Mouse (Mus musculus): Measurements from ENCODE around the gene Mrpl42. TPM values are rescaled to one million over a fixed set of nuclear protein-coding genes. Genes with fewer than 3 reads are reported as not detected.

Mrpl42 gene
- polyA plus RNA-seq, 1 experiment from 2014 or later = 350 TPM

- Histone ChIP-seq H3K9ac (no peak overlapping the region), H3K27ac (no peak overlapping the region), H3K27me3 (replicated peaks) (no peaks in the 10 kb centered on the region), H3K4me2 (no peak overlapping the region), H3K36me3 (no peaks in the 10 kb centered on the region), H3K4me1 (no peaks in the 10 kb centered on the region), H3K4me3 (replicated peaks) (no peak overlapping the region), H3K9me3 (no peaks in the 10 kb centered on the region)
- ATAC-seq (ENCODE audit: insufficient read depth, low FRiP score, low read depth) = no peak
- 83% methylated on average over 11 of the region's 11 CpGs for WGBS
Observed at GRCm38 (mm10) chr10:95471889-95472547, 29.7 kb downstream of the Mrpl42 start.

DNA sequence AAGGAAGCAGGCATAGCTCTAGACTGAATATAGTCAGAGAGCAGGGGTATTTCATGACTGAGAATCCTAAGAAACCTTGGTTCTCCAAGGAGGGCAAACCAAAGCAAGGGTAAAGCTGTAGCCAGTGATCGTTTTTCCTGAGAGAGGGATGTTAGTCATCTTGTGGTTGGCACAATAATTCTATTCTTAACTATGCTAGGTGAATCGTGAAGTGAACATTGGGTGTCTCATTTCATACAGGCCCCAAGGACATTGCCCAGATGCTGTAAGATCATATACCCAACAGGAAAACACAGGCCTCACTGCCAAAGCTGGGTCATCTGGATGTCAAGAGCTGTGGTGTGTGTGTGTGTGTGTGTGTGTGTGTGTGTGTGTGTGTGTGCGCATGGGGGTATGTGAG, 30.6 kb downstream of the Mrpl42 start:
- WGBS = 77% methylated on average over 3 of the region's 3 CpGs
- Histone ChIP-seq H3K4me3 (replicated peaks) (no peak overlapping the region), H3K27me3 (replicated peaks) (no peaks in the 10 kb centered on the region), H3K4me1 (no peaks in the 10 kb centered on the region), H3K4me2 (no peak overlapping the region), H3K36me3 (no peaks in the 10 kb centered on the region), H3K9ac (no peak overlapping the region), H3K27ac (no peak overlapping the region), H3K9me3 (no peaks in the 10 kb centered on the region)
- no peak for ATAC-seq (ENCODE audit: insufficient read depth, low FRiP score, low read depth)

DNA sequence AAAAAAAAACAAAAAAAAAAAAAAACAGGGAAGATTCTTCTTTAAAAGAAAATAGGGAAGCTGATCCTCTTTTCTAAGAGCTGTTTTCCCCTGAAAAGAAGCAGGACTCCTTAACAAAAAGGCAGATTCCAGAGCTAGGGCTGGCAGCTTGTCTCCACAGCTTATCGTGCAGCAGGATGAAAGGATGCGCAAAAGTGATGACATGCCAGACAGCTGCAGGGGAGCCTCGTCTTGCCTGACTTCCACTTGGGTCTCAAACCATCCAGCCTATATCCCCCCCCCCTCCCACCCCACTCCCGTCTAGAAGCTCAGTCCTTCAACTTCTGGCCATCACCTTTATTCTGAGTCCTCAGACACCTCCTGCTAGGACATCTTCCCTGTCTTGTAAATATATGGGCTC, 32.8 kb downstream of the Mrpl42 start:
- Histone ChIP-seq H3K4me1 (no peaks in the 10 kb centered on the region), H3K36me3 (no peaks in the 10 kb centered on the region), H3K27ac (no peak overlapping the region), H3K9ac (no peak overlapping the region), H3K4me2 (no peak overlapping the region), H3K27me3 (replicated peaks) (no peaks in the 10 kb centered on the region), H3K9me3 (no peaks in the 10 kb centered on the region), H3K4me3 (replicated peaks) (no peak overlapping the region)
- no peak for ATAC-seq (ENCODE audit: insufficient read depth, low FRiP score, low read depth)
- WGBS = 62% methylated on average over 4 of the region's 4 CpGs

DNA sequence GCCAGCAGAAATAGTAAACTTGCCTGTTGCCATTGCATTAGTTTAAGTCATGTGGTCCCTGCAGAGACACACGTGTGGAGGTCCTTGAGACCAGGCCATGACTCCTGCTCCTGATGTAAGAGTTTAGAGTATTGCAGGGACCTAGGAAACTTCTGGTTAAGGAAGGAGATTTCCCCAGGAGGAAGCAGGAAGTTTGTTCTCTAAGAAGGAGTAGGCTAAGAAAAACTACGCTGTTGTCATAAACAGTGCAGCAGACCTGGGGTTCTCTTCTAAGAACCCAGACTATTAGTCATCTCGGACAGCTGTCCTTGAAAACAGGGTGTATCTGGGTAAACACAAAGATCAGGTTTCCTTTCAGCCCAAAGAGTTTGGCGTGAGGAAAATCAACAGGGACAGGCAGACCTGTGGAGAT, 36.2 kb downstream of the Mrpl42 start:
- Histone ChIP-seq H3K9ac (no peak overlapping the region), H3K27ac (no peak overlapping the region), H3K27me3 (replicated peaks) (no peaks in the 10 kb centered on the region), H3K4me1 (no peaks in the 10 kb centered on the region), H3K9me3 (no peaks in the 10 kb centered on the region), H3K4me3 (replicated peaks) (no peak overlapping the region), H3K36me3 (no peaks in the 10 kb centered on the region), H3K4me2 (no peak overlapping the region)
- 19% methylated on average over 4 of the region's 4 CpGs for WGBS
- no peak for ATAC-seq (ENCODE audit: insufficient read depth, low FRiP score, low read depth)

GRCm38 (mm10) chr10:95464527-95464926, 37.2 kb downstream of the Mrpl42 start:
- no peaks in the 10 kb centered on the region for H3K27me3 ChIP-seq (replicated peaks)
- no peak overlapping the region for H3K4me2 ChIP-seq
- H3K9ac ChIP-seq = no peak overlapping the region
- 70% methylated on average over 6 of the region's 6 CpGs for WGBS
- no peaks in the 10 kb centered on the region for H3K36me3 ChIP-seq
- no peak for ATAC-seq (ENCODE audit: insufficient read depth, low FRiP score, low read depth)
- H3K4me1 ChIP-seq = no peaks in the 10 kb centered on the region
- H3K27ac ChIP-seq = no peak overlapping the region
- no peaks in the 10 kb centered on the region for H3K9me3 ChIP-seq
- no peak overlapping the region for H3K4me3 ChIP-seq (replicated peaks)

DNA sequence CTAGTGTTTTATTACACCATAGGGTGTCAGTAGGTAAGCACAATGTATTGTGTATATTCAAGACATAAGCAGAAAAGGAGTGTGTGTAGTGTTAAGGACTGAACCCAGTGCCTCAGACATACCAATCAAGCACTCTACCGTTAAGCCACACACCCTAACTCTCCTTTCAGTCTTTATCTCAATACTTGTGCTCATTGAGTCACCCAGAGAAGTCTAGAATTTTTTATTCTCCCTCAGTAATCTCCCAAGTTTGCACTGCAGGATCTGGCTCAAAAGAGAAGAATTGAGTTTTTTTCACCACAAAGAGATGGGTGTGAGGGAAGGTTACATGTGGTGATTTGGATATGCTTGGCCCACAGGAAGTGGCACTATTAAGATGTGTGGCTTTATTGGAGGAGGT, 39.5 kb downstream of the Mrpl42 start:
- no peaks in the 10 kb centered on the region for H3K4me1 ChIP-seq
- no peak for ATAC-seq (ENCODE audit: insufficient read depth, low FRiP score, low read depth)
- 52% methylated on average over 1 of the region's 1 CpGs for WGBS

GRCm38 (mm10) chr10:95461053-95461553, 40.6 kb downstream of the Mrpl42 start:
- H3K4me1 ChIP-seq = no peaks in the 10 kb centered on the region
- no peaks in the 10 kb centered on the region for H3K36me3 ChIP-seq
- H3K27me3 ChIP-seq (replicated peaks) = no peaks in the 10 kb centered on the region
- no peak overlapping the region for H3K27ac ChIP-seq
- H3K9ac ChIP-seq = no peak overlapping the region
- WGBS = 47% methylated on average over 4 of the region's 4 CpGs
- ATAC-seq (ENCODE audit: insufficient read depth, low FRiP score, low read depth) = no peak
- no peaks in the 10 kb centered on the region for H3K9me3 ChIP-seq
- H3K4me2 ChIP-seq = no peak overlapping the region
- H3K4me3 ChIP-seq (replicated peaks) = no peak overlapping the region

More for the DNA sequence above, 39.5 kb downstream of the Mrpl42 start:
- Histone ChIP-seq H3K9ac (no peak overlapping the region), H3K27me3 (replicated peaks) (no peaks in the 10 kb centered on the region), H3K9me3 (no peaks in the 10 kb centered on the region), H3K4me3 (replicated peaks) (no peak overlapping the region), H3K36me3 (no peaks in the 10 kb centered on the region), H3K4me2 (no peak overlapping the region), H3K27ac (no peak overlapping the region)

DNA sequence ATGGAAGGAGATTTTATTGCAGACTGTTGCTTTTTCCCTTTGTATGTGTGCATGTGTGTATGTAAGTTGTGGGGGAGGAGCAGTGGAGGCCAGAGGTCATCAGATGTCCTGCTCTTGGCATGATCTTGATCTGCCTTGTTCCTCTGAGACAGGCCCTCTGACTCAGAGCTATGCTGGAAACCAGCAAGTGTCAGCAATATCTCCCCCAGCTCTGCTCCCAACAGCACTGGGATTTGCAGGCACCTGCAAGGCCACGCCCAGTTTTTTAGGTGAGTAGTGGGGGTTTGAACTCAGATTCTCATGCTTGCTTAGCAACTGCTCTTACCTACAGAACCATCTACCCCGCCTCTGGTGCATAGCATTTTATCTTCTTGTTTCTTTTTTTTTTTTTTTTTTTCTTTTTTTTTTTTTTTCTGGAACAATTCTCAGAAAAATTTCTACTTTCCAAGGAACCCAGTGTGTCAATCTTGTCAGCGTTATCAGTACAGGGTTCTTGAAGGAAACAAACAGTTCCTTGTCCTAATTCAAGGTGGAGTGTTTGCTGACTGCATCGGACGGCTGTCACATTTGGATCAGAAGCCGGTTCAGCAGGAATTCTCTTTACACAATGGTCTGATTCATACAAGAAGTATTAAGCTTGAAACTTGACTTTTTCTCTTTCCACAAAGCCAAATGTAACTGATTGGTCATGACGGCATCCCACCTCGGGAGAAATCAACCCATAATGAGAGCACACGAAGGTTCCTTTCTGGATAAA, 43.5 kb downstream of the Mrpl42 start:
- Histone ChIP-seq H3K4me3 (replicated peaks) (no peak overlapping the region), H3K4me1 (no peaks in the 10 kb centered on the region), H3K4me2 (no peak overlapping the region), H3K36me3 (no peaks in the 10 kb centered on the region), H3K9me3 (no peaks in the 10 kb centered on the region), H3K27me3 (replicated peaks) (no peaks in the 10 kb centered on the region), H3K9ac (no peak overlapping the region), H3K27ac (peak overlapping the region; percentile 40)
- 63% methylated on average over 9 of the region's 9 CpGs for WGBS
- ATAC-seq (ENCODE audit: insufficient read depth, low FRiP score, low read depth) = peak; percentile 63

GRCm38 (mm10) chr10:95457367-95458049, 44.2 kb downstream of the Mrpl42 start:
- Histone ChIP-seq H3K27ac (peak overlapping the region; percentile 24; the same call in 1 of the 2 replicates), H3K27me3 (replicated peaks) (no peaks in the 10 kb centered on the region), H3K9me3 (no peaks in the 10 kb centered on the region), H3K4me3 (replicated peaks) (no peak overlapping the region), H3K4me1 (no peaks in the 10 kb centered on the region), H3K9ac (no peak overlapping the region), H3K36me3 (no peaks in the 10 kb centered on the region), H3K4me2 (no peak overlapping the region)
- WGBS = 77% methylated on average over 8 of the region's 8 CpGs
- ATAC-seq (ENCODE audit: insufficient read depth, low FRiP score, low read depth) = no peak

DNA sequence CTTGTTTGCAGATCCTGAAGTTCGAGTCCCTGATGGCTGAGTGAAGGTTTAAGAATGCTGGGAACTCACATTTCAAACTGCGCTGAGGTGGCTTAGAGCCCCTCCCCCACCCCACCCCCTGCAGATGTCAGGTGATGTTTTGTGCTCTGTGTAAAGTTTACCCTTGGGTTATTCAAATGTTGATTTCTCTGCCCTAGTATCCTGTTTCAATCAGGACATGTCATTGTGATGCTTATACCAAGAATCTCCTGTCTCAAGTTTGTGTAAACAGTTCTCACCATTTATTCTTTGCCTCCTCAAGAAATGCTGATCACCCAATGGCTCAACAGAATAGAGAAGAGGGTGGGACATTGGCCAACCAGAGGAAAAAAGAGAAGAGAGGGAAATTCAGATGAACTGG, 45.6 kb downstream of the Mrpl42 start:
- Histone ChIP-seq H3K4me1 (no peaks in the 10 kb centered on the region), H3K4me2 (no peak overlapping the region), H3K4me3 (replicated peaks) (no peak overlapping the region), H3K9ac (no peak overlapping the region), H3K9me3 (no peaks in the 10 kb centered on the region), H3K27ac (no peak overlapping the region), H3K27me3 (replicated peaks) (no peaks in the 10 kb centered on the region), H3K36me3 (no peaks in the 10 kb centered on the region)
- WGBS = 33% methylated on average over 2 of the region's 2 CpGs
- no peak for ATAC-seq (ENCODE audit: insufficient read depth, low FRiP score, low read depth)

GRCm38 (mm10) chr10:95453282-95453681, 48.5 kb downstream of the Mrpl42 start:
- Histone ChIP-seq H3K27me3 (replicated peaks) (no peaks in the 10 kb centered on the region), H3K9ac (no peak overlapping the region), H3K36me3 (no peaks in the 10 kb centered on the region), H3K9me3 (no peaks in the 10 kb centered on the region), H3K27ac (no peak overlapping the region), H3K4me3 (replicated peaks) (no peak overlapping the region), H3K4me2 (no peak overlapping the region), H3K4me1 (no peaks in the 10 kb centered on the region)
- WGBS = 84% methylated on average over 5 of the region's 5 CpGs
- no peak for ATAC-seq (ENCODE audit: insufficient read depth, low FRiP score, low read depth)

- Histone ChIP-seq H3K4me1 (no peaks in the 10 kb centered on the region), H3K4me2 (no peak overlapping the region), H3K9me3 (no peaks in the 10 kb centered on the region), H3K27me3 (replicated peaks) (no peaks in the 10 kb centered on the region), H3K4me3 (replicated peaks) (no peak overlapping the region), H3K36me3 (no peaks in the 10 kb centered on the region), H3K9ac (no peak overlapping the region), H3K27ac (no peak overlapping the region)
- no peak for ATAC-seq (ENCODE audit: insufficient read depth, low FRiP score, low read depth)
- 47% methylated on average over 6 of the region's 6 CpGs for WGBS
Observed at GRCm38 (mm10) chr10:95449033-95449432, 52.7 kb downstream of the Mrpl42 start.

All from stomach, embryonic 15.5 days (tissue).